Mouse (Mus musculus): Measurements from ENCODE around the gene Scd3. TPM values are rescaled to one million over a fixed set of nuclear protein-coding genes. Genes with fewer than 3 reads are reported as not detected.
"Not testable (repeated sequence)": the region's sequence is repeated elsewhere in the genome, so short reads cannot be mapped to it uniquely, and the experiment has no call there.

The Scd3 gene
- polyA plus RNA-seq, 1 experiment from 2014 or later, result not detected

DNA sequence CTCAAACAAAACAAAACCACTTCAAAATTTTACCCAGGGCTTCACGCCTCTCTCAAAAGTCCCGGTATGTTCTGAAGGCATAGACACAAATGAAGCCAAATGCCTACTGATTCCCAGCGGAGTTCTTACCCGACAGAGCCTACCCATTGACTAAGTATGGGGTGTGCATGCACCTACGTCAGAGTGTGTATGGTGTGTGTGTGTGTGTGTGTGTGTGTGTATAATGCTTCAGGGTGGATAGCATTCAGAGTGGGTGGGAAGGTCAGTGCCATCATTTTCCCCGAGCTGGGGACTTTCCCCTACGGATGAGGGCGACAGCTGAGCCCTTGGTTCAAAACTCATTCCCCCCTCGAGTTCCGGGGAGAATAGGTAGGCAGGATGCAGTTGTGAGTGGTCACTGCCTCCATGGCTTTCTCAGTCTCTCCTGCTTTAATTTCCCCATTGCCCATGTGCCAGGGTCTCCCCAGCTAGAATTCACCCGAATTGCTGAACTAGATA, 45.8 kb downstream of the Scd3 start:
- no peaks in the 10 kb centered on the region for H3K79me2 ChIP-seq (ENCODE audit: inconsistent target)
- WGBS (ENCODE audit: missing documents), result 91% methylated on average over 11 of the region's 11 CpGs
- no peak overlapping the region for H3K4me3 ChIP-seq (ENCODE audit: inconsistent target)
- H3K36me3 ChIP-seq (ENCODE audit: inconsistent target), result no peaks in the 10 kb centered on the region
- H3K27ac ChIP-seq, result peak overlapping the region; percentile 89

DNA sequence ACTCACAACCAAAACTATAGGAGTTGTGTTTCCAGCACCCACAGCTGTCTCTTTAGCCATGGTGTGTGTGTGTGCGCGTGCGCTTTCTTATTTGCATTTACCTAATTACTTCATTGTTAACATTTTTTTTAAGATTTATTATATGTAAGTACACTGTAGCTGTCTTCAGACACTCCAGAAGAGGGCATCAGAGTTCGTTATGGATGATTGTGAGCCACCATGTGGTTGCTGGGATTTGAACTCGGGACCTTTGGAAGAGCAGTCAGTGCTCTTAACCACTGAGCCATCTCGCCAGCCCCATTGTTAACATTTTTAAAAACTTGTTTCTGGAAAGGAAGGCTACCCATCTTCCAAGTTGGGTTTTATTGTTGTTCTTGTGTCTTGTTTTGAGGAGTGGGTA, 48.1 kb downstream of the Scd3 start:
- not testable (repeated sequence) for H3K27ac ChIP-seq; H3K4me3 ChIP-seq (ENCODE audit: inconsistent target); H3K36me3 ChIP-seq (ENCODE audit: inconsistent target); H3K79me2 ChIP-seq (ENCODE audit: inconsistent target)
- WGBS (ENCODE audit: missing documents), result 96% methylated on average over 6 of the region's 6 CpGs

DNA sequence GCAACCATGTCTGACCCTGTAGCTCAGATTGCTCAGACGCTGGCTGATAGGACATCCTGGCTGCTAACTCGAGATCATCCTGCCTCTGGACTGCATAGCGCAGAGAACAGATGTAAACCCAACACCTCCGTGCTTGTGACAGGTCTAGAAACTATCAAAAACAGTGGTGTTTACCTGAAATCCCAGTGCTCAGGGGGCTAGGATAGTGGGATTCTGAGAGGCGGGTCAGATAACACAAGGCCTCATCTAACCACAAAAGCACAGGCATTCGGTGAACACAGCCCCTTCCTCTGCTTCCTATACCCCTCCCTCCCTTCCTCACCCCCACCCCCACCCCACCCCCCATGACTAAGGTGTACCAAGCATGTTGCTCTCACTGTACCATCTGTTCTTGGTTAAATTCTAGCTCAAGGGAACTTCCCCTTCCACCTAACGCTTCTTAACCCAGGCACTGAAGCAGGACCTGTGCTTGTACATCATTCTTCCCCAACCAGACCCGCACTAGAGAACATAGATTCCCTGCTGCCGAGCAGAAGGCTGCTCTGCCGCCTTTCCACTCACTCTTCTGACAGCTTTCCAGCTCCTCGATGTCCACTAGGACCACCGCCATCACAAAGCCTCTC, 49.0 kb downstream of the Scd3 start:
- Histone ChIP-seq H3K4me3 (ENCODE audit: inconsistent target) (no peak overlapping the region), H3K79me2 (ENCODE audit: inconsistent target) (no peaks in the 10 kb centered on the region), H3K27ac (no peak overlapping the region), H3K36me3 (ENCODE audit: inconsistent target) (no peaks in the 10 kb centered on the region)
- 57% methylated on average over 12 of the region's 12 CpGs for WGBS (ENCODE audit: missing documents)

DNA sequence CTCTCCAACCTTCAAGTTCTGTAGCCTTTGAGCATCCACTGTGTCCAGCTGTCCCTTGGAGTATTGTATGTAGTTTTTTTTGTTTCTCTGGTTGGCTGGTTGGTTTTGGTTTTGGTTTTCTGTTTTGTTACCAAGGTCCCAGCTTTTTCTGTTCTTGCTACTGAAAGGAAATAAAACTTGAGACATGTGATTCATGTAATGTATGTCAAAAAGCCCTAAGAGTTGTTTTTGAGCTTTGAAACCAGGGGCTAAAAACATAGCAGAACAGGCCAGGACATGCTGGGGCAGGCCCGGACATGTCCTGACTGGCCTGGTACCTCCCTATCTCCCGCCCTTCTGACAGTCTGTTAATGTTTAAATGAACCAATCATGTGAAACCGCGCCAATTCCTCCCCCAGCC, 51.0 kb downstream of the Scd3 start:
- H3K4me3 ChIP-seq (ENCODE audit: inconsistent target); H3K79me2 ChIP-seq (ENCODE audit: inconsistent target); H3K36me3 ChIP-seq (ENCODE audit: inconsistent target): not testable (repeated sequence)
- H3K27ac ChIP-seq, result peak overlapping the region; percentile 34
- 89% methylated on average over 2 of the region's 4 CpGs for WGBS (ENCODE audit: missing documents)

DNA sequence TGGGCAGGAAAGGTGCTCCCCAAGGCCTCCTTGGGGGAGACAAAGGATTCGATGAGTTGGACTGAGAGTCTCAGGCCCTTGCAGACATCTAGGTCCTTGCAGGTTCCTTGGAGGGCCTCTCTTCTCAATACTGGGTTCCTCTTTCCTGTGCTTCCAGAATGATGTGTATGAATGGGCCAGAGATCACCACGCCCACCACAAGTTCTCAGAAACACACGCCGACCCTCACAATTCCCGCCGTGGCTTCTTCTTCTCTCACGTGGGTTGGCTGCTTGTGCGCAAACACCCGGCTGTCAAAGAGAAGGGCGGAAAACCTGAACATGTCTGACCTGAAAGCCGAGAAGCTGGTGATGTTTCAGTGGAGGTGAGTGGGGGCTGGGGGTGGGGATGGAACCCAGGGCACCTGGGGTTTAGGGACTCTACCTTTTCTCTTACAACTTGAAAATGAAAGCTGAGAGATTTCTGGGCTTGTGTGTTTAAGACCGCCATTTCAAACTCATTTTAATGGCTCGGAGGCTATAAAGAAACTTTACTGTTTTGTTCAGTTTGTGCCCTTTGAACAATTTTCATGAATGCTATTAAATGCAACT, 54.4 kb downstream of the Scd3 start:
- H3K4me3 ChIP-seq (ENCODE audit: inconsistent target), result no peak overlapping the region
- H3K79me2 ChIP-seq (ENCODE audit: inconsistent target), result no peaks in the 10 kb centered on the region
- 73% methylated on average over 7 of the region's 13 CpGs for WGBS (ENCODE audit: missing documents)
- H3K36me3 ChIP-seq (ENCODE audit: inconsistent target), result no peaks in the 10 kb centered on the region
- H3K27ac ChIP-seq, result no peak overlapping the region

DNA sequence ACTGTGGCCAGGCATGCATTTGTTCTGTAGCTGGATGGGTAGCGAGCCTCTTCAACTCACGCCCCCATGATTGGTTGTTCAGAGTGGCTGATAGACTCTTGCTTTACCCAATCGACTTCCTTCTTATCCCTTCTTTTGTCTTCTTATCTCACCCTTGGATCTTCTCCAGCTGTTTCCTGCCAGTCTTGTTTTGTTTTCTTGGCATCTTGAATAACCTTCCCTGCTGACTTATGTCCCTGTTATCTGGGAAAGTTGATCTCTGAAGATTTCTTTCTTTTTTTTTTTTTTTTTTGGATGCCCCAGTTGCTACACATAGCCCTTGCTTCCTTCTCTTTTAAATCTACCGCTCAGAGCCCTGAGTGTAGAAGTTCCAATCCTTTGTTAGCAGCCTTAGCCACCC, 56.4 kb downstream of the Scd3 start:
- H3K4me3 ChIP-seq (ENCODE audit: inconsistent target), result no peak overlapping the region
- no peaks in the 10 kb centered on the region for H3K79me2 ChIP-seq (ENCODE audit: inconsistent target)
- no peak overlapping the region for H3K27ac ChIP-seq
- WGBS (ENCODE audit: missing documents), result 80% methylated on average over 4 of the region's 4 CpGs
- no peaks in the 10 kb centered on the region for H3K36me3 ChIP-seq (ENCODE audit: inconsistent target)

DNA sequence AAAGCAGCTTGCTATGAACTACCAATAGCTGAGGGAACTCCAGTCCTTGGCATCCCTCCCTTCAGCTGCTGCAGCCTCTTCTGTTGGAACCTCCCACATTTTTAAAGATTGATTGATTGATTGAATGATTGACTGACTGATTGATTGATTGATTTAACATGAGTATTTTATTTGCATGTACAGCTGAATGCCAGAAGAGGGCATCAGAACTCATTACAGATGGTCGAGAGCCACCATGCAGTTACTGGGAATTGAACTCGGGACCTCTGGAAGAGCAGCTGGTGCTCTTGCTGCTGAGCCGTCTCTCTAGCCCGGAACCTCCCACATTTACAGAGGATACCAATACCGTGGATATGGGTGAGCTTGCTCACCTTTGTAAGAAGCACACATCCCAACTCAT, 57.4 kb downstream of the Scd3 start:
- Histone ChIP-seq H3K27ac (no peak overlapping the region), H3K36me3 (ENCODE audit: inconsistent target) (no peaks in the 10 kb centered on the region), H3K79me2 (ENCODE audit: inconsistent target) (no peaks in the 10 kb centered on the region), H3K4me3 (ENCODE audit: inconsistent target) (no peak overlapping the region)
- 77% methylated on average over 5 of the region's 5 CpGs for WGBS (ENCODE audit: missing documents)

DNA sequence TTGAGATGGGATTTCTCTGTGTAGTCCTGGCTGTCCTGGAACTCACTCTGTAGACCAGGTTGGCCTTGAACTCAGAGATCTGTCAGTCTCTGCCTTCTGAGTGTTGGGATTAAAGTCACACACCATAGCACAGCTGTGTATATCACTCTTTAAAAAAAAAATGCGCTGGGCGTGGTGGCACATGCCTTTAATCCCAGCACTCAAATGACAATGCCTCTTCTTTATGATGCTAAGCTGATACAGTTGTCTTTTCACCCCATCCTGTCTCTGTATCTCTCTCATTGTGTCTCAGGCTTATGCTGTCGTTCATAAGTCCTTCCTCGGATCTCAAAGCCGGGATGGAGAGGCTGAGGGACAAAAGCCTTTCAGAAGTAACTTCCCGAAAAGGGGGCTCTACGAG, 58.7 kb downstream of the Scd3 start:
- Histone ChIP-seq H3K79me2 (ENCODE audit: inconsistent target) (no peaks in the 10 kb centered on the region), H3K27ac (no peak overlapping the region), H3K4me3 (ENCODE audit: inconsistent target) (no peak overlapping the region), H3K36me3 (ENCODE audit: inconsistent target) (no peaks in the 10 kb centered on the region)
- 99% methylated on average over 7 of the region's 7 CpGs for WGBS (ENCODE audit: missing documents)

DNA sequence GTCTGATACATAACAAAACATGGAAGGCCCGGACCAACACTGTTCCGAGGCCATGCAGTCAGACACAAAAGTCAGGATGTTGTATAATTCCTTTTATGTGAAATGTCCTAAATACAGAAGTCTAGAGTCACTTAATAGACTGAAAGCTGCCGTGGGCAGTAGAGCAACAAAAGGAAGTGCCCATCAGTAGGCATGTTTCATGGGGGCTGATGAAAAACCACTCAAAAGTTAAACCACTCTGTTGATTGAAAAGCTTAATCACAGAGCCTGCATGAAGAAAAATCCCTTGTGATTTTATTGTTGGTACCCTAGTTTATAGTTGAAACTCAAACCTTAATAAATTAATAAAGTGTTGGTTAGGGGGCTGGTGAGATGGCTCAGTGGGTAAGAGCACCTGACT, 60.5 kb downstream of the Scd3 start:
- 67% methylated on average over 3 of the region's 3 CpGs for WGBS (ENCODE audit: missing documents)
- Histone ChIP-seq H3K4me3 (ENCODE audit: inconsistent target) (no peak overlapping the region), H3K36me3 (ENCODE audit: inconsistent target) (no peaks in the 10 kb centered on the region), H3K27ac (peak overlapping the region; percentile 82; the same call in 1 of the 2 replicates), H3K79me2 (ENCODE audit: inconsistent target) (no peaks in the 10 kb centered on the region)

DNA sequence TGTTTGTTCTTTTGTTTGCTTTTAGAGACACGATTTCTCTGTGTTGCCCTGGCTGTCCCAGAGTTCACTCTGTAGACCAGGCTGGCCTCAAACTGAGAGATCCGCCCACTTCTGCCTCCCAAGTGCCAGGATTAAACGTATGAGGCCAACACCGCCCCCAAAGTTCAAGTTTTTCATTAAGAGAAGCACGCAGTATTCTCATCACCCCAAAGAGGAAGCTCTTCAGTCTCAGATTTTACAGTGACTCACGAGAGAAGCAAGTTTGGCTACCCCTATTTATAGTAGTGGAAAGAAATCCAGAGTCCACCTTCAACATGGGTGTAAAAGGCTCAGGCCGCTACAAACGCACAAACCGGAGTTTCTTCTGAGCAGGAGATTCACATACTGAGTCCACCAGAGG, 61.2 kb downstream of the Scd3 start:
- 17% methylated on average over 9 of the region's 9 CpGs for WGBS (ENCODE audit: missing documents)
- Histone ChIP-seq H3K27ac (peak overlapping the region; percentile 82), H3K4me3 (ENCODE audit: inconsistent target) (no peak overlapping the region)

DNA sequence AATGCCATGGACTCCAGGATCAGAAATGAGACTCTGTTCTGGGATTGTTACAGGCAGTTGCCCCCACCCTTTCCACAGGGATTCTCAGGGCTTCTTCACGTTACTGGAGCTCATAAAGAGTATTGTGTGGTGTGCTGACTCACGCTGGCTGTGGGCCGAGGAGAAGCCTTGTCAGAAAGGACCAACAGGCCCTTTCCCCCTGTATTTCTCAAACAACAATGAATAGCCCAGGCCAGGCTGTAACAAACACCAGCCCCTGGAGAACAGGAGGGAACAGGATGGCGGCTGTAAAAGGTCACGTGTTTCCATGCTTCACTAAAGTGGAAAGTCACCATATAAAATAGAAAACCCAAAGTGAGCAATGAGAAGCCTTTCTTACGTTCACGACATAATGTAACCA, 62.2 kb downstream of the Scd3 start:
- Histone ChIP-seq H3K27ac (peak overlapping the region; percentile 82), H3K36me3 (ENCODE audit: inconsistent target) (no peaks in the 10 kb centered on the region), H3K4me3 (ENCODE audit: inconsistent target) (no peak overlapping the region), H3K79me2 (ENCODE audit: inconsistent target) (no peaks in the 10 kb centered on the region)
- 54% methylated on average over 7 of the region's 7 CpGs for WGBS (ENCODE audit: missing documents)

More for the DNA sequence above, 61.2 kb downstream of the Scd3 start:
- Histone ChIP-seq H3K36me3 (ENCODE audit: inconsistent target) (no peaks in the 10 kb centered on the region), H3K79me2 (ENCODE audit: inconsistent target) (no peaks in the 10 kb centered on the region)

DNA sequence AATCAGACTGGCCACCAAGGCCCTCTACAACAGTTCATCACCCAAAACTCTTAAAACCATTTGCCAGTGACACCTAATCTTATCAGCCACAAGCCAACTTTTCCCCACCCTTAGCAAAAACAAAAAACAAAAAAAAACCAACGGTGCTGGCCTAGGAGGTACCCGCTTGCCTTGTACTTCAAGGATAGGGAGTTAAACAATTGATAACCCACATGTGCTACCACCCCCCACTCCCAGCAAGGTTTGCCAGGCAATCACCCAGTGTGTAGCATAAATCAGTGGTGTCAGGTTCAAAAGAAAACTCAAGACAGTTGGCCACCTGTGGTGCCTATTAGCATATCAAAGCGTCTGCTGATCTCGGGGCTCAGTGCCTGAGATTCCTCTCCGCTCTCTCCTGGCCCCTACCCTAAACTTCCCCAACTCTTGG, 62.9 kb downstream of the Scd3 start:
- Histone ChIP-seq H3K4me3 (ENCODE audit: inconsistent target) (no peak overlapping the region), H3K79me2 (ENCODE audit: inconsistent target) (no peaks in the 10 kb centered on the region), H3K36me3 (ENCODE audit: inconsistent target) (no peaks in the 10 kb centered on the region), H3K27ac (peak overlapping the region; percentile 82)
- 83% methylated on average over 5 of the region's 5 CpGs for WGBS (ENCODE audit: missing documents)

DNA sequence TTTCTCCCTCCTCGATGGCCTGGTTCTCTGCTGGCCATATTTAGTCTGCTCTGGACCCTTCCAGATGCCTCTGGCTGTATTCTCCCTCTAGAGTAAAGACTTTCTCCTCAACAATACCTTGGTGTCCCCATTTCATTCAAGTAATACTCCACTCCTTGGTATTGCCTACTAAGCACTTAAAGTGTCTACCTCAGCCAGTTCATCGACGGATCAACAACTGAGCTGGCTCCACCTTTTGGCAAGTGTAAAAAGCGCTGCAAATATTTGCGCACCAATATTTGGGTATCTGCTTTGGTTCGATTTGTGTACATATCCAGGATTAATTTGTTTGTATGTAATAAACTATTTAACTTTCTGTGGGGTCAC, 63.4 kb downstream of the Scd3 start:
- Histone ChIP-seq H3K4me3 (ENCODE audit: inconsistent target) (no peak overlapping the region; the same call in 1 of the 2 replicates), H3K79me2 (ENCODE audit: inconsistent target) (no peaks in the 10 kb centered on the region), H3K27ac (peak overlapping the region; percentile 82), H3K36me3 (ENCODE audit: inconsistent target) (no peaks in the 10 kb centered on the region)
- WGBS (ENCODE audit: missing documents), result 15% methylated on average over 6 of the region's 6 CpGs

DNA sequence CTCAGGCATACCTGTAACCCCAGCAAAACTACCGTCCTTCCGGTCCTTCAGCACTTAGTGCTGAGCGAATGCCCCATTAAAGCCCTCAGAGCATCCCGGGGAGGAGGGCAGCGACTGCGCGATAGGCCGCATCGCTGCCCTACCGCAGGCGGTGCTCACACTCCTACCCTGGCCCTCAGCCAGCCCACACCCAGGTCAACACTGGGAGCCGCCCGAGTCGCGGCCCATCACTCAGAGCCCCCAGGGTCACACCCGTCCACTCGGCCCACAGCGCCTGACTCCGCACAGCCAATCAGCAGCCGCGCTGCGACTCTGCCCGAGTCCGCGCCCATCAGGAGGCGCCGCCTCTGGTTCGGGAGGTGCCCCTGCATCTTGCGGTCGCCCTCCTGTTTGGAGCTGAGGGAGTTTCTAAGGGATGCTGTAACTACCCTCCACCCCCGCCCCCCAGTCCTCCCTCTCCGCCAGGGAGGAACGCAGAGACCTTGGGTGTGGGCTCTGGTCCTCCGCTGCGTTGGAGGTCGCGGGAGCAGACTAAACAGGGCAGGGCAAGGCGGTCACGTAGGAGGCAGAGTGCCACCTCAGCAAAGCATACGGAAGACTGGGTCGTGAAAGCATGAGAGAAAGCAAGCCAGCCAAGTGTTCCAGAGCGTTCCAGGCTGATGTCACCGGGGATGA, 63.9 kb downstream of the Scd3 start:
- H3K36me3 ChIP-seq (ENCODE audit: inconsistent target), result no peaks in the 10 kb centered on the region
- H3K4me3 ChIP-seq (ENCODE audit: inconsistent target), result peak overlapping the region; percentile 28
- no peaks in the 10 kb centered on the region for H3K79me2 ChIP-seq (ENCODE audit: inconsistent target)
- H3K27ac ChIP-seq, result peak overlapping the region; percentile 88
- 2% methylated on average over 43 of the region's 43 CpGs for WGBS (ENCODE audit: missing documents)

DNA sequence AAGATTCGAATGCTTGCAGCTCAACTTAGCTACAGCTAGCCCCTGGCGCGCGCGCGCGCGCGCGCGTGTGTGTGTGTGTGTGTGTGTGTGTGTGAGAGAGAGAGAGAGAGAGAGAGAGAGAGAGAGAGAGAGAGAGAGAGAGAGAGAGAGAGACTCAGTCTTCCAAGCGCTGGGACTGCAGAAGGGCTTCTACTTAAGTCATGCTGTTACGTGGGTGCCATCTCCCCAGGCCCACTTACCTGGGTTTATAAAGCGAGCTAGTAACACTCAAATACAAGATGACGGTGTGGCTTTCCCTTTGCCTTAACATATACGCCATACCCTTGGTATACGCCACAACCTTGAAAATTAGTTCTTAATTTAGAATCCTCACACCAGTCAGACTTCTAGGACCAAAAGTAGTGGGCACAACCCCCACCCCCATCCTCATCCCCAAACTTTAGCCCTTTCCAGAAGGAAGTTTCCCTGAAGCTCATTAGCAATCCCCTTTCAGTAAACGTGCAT, 64.5 kb downstream of the Scd3 start:
- Histone ChIP-seq H3K36me3 (ENCODE audit: inconsistent target) (no peaks in the 10 kb centered on the region), H3K79me2 (ENCODE audit: inconsistent target) (no peaks in the 10 kb centered on the region), H3K4me3 (ENCODE audit: inconsistent target) (peak overlapping the region; percentile 28), H3K27ac (peak overlapping the region; percentile 88)
- 59% methylated on average over 8 of the region's 18 CpGs for WGBS (ENCODE audit: missing documents)
